Mouse (Mus musculus) intestine, postnatal 0 days (tissue): Measurements from ENCODE around the gene Clec10a. TPM values are rescaled to one million over a fixed set of nuclear protein-coding genes. Genes with fewer than 3 reads are reported as not detected.

Experiments
- ATAC-seq: fragments of 200-750 bp; cut with Nextera tagmentation; 2 replicates; pipeline ENCODE4 v1.8.0; 2017; ENCODE audit warnings: mild to moderate bottlenecking, moderate TSS enrichment, moderate library complexity
- H3K27ac ChIP-seq: fragments of 300-500 bp; sonication (generic); 2 replicates; pipeline ENCODE4 v1.5.1; 2014; ENCODE audit warnings: mild to moderate bottlenecking, low read depth, low read length, moderate library complexity
- H3K27me3 ChIP-seq: fragments of 300-500 bp; sonication (generic); replicated peaks from 2 replicates; pipeline ENCODE4 v1.6.1; 2014; ENCODE audit warnings: low read length, mixed read lengths; ENCODE audit not compliant: control insufficient read depth, insufficient read depth
- H3K36me3 ChIP-seq: fragments of 300-500 bp; sonication (generic); 2 replicates; pipeline ENCODE4 v1.6.1; 2014; ENCODE audit warnings: mild to moderate bottlenecking, moderate library complexity; ENCODE audit not compliant: control insufficient read depth, insufficient read depth
- H3K4me1 ChIP-seq: fragments of 300-500 bp; sonication (generic); replicated peaks from 2 replicates; pipeline ENCODE4 v1.6.1; 2014; ENCODE audit warnings: antibody characterized with exemption, low read length, mixed read lengths; ENCODE audit not compliant: control insufficient read depth, insufficient read depth
- H3K4me2 ChIP-seq: fragments of 300-500 bp; sonication (generic); replicated peaks from 2 replicates; pipeline ENCODE4 v1.6.1; 2014; ENCODE audit warnings: low read depth, mild to moderate bottlenecking, moderate library complexity
- H3K4me3 ChIP-seq: fragments of 300-500 bp; sonication (generic); 2 replicates; pipeline ENCODE4 v1.5.1; 2014; ENCODE audit warnings: low read depth, low read length
- H3K9ac ChIP-seq: fragments of 300-500 bp; sonication (generic); 2 replicates; pipeline ENCODE4 v1.6.1; 2014; ENCODE audit warnings: mild to moderate bottlenecking, low read depth, low read length
- H3K9me3 ChIP-seq: fragments of 300-500 bp; sonication (generic); 2 replicates; pipeline ENCODE4 v1.6.1; 2016; ENCODE audit warnings: mixed run types; ENCODE audit not compliant: control insufficient read depth
- CTCF ChIP-seq: sonication (generic); IDR thresholded peaks from 2 replicates; pipeline ENCODE4 v1.5.1; 2016; ENCODE audit warnings: low read depth, mild to moderate bottlenecking, control low read depth, antibody characterized with exemption, moderate library complexity
- WGBS: fragments of 180-500 bp; shearing (Covaris S2); extraction: QIAGEN DNeasy Blood & Tissue Kit; methylation state at CpG from one replicate; pipeline ENCODE4 v1.1.7; 2014; 5-methylcytosine and 5-hydroxymethylcytosine counted together
- polyA plus RNA-seq: library from polyadenylated mRNA; unstranded; fragments of >200 nt; fragmentation: Nextera tagmentation; extraction: Ambion mirVana; gene quantifications from 2 replicates; pipeline ENCODE4 v1.2.1, GENCODE M21; 2015

Clec10a gene
- polyA plus RNA-seq, 1 experiment from 2014 or later = 0.78 TPM

DNA sequence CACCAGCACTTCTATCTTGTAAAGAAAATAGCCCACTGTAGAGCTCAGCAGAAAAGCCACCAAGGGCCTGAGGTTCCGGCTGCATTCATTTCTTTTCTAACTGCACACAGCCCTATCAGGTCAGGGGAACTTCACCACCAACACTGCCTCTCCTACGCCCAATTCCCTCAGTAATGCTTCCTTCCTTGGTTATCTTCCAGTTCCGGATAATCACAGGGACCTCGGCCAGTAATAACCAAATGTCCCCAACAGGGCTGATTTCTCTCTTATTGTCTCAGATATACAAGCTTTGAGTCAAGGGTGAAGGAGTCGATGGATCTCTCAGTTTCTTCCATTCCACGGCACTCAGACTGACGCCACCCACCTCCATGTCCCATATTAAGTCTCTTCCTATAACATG is 51.3 kb downstream of the Clec10a start:
- H3K4me1 ChIP-seq = no peaks in the 10 kb centered on the region
- no peak for TF ChIP-seq CTCF
- ATAC-seq = no peak
- no peaks in the 10 kb centered on the region for H3K36me3 ChIP-seq
- no peak overlapping the region for H3K9ac ChIP-seq
- H3K4me3 ChIP-seq = no peak overlapping the region
- no peak overlapping the region for H3K27ac ChIP-seq
- H3K9me3 ChIP-seq = no peaks in the 10 kb centered on the region
- no peaks in the 10 kb centered on the region for H3K27me3 ChIP-seq
- WGBS = 81% methylated on average over 7 of the region's 7 CpGs
- H3K4me2 ChIP-seq = no peak overlapping the region

DNA sequence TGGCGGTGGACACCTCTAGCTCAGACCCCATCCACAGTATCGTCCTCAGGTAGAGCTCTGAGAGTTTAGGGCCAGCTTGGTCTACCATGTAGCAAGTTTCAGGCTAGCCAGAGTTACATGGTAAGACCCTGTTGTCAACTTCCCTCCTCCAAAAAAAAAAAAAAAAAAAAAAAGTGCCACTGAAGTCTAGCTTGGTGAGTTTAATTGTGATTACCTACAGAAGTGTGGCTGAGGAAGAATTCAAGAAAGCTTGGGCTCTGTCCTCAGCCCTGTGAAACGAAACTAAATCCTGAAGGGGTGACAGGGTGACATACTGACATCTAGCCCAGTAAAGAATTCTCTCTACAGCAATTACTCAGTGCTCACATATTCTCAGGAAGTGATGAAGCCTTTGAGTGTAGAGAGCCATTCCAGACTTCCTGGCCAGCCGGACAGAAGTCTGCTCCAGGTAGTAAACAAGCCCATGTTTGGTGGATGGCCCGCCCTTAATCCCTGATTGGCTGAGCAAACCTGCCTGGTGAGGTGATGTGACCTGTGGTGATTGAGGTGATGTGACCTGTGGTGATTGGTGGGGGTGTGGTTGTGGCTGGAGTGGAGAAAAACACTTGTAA is 52.9 kb downstream of the Clec10a start:
- Histone ChIP-seq H3K36me3 (no peaks in the 10 kb centered on the region), H3K27me3 (0 out of 2 replicates have a peak, but pooled peaks cover under 1% of the 10 kb centered on the region), H3K27ac (no peak overlapping the region), H3K4me1 (no peaks in the 10 kb centered on the region), H3K9me3 (no peaks in the 10 kb centered on the region), H3K4me2 (no peak overlapping the region), H3K9ac (no peak overlapping the region), H3K4me3 (no peak overlapping the region)
- 61% methylated on average over 5 of the region's 5 CpGs for WGBS
- no peak for ATAC-seq
- no peak for TF ChIP-seq CTCF

DNA sequence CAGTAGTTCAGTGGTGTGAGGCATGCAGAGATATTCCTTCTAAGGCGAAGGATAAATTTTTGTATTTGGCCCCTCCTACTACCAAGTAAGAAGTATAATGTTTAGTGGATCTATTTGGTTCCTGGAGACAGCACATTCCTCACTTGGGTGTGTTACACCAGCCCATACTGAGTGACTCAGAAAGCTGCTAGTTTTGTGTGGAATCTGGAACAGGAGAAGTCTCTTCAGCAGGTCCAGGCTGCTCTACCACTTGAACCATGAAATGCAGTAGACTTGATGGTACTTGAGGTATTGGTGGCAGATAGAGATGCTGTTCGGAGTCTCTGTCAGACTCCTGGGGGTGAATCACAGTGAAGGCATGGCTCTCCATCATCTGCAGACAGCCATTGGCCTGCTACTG is 54.7 kb downstream of the Clec10a start:
- TF ChIP-seq CTCF = no peak
- Histone ChIP-seq H3K27me3 (peaks cover 14% of the 10 kb centered on the region), H3K27ac (no peak overlapping the region), H3K36me3 (no peaks in the 10 kb centered on the region; the same call in 1 of the 2 replicates), H3K9me3 (no peaks in the 10 kb centered on the region), H3K4me1 (0 out of 2 replicates have a peak, but pooled peaks cover 7% of the 10 kb centered on the region), H3K4me2 (no peak overlapping the region), H3K9ac (no peak overlapping the region), H3K4me3 (no peak overlapping the region)
- WGBS = 87% methylated on average over 2 of the region's 2 CpGs
- no peak for ATAC-seq

DNA sequence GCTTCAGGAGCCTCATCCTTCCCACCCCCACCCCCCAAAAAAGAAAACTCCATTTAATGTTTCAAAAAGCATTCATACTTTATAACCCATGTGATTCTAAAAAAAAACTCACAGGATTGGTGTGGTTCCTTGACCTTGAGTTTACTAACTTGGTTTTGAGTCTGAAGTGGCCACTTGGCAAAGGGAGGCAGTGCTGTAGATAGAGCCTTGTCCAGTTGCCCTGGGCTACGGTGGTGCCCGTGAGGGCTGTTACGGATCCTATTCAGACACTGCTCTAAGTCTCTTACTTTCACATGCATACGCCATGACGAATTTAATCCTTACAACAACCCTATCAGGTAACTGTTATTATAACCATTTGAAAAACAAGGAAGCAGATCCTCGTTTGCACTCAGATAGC is 56.0 kb downstream of the Clec10a start:
- no peak for ATAC-seq
- H3K4me2 ChIP-seq = no peak overlapping the region
- H3K27me3 ChIP-seq = peaks cover 15% of the 10 kb centered on the region
- peaks cover 4% of the 10 kb centered on the region; the same call in 1 of the 2 replicates for H3K36me3 ChIP-seq
- H3K27ac ChIP-seq = no peak overlapping the region
- no peak for TF ChIP-seq CTCF
- no peak overlapping the region for H3K4me3 ChIP-seq
- H3K9ac ChIP-seq = no peak overlapping the region
- H3K4me1 ChIP-seq = 0 out of 2 replicates have a peak, but pooled peaks cover 7% of the 10 kb centered on the region
- 79% methylated on average over 6 of the region's 6 CpGs for WGBS
- no peaks in the 10 kb centered on the region for H3K9me3 ChIP-seq

DNA sequence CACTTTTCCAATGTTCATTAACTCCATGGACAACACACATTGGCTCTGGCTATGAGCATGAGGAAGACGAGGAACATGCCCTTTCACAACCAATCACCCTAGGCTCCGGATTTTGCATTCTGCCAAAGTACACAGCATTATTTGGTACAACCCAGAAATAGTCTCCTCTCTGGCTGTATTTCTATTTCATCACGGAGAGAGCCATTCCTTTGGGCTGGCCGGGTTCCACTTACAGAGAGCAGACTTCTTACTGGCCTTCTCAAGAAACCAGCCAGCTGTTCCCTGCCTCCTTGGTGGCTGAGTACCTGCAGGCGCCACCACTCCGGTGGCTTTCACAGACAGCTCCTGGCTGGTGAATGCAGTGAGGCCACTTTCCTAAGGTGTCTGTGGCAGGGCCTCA is 56.4 kb downstream of the Clec10a start, which contains the start of gene Slc16a11:
TSS of gene Slc16a11 (plus strand) at position 330 of the 400 bp plus-strand sequence.
- no peak for TF ChIP-seq CTCF
- Histone ChIP-seq H3K36me3 (peaks cover 4% of the 10 kb centered on the region; the same call in 1 of the 2 replicates), H3K4me1 (0 out of 2 replicates have a peak, but pooled peaks cover 7% of the 10 kb centered on the region), H3K27ac (0 out of 2 replicates have a peak within 1 kb of the TSS, but pooled peaks have one; percentile 16), H3K9ac (no peak within 1 kb of the TSS), H3K27me3 (peaks cover 15% of the 10 kb centered on the region), H3K4me3 (peak within 1 kb of the TSS; percentile 32; the same call in 1 of the 2 replicates), H3K4me2 (peak within 1 kb of the TSS; percentile 73), H3K9me3 (no peaks in the 10 kb centered on the region)
- WGBS = 60% methylated on average over 6 of the region's 6 CpGs
- no peak for ATAC-seq

DNA sequence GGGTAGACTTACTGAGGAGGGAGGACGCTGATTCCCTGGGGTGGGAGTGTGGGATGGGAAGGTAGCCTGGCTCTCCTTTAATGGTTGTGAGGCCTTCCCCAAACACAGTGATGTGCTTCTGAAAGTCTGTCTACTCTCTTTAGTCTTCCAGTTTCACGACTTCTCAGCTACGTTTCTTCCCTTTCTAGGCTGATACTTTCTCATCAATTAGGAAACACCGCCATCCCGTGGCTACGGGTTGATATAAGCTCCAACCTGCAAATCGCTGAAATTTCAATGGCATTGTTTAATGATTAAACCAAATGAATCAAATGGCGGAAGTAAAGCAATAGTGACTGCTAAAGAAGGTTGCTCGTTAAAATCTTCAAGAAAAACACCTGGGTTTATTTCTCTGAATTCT is 56.9 kb downstream of the Clec10a start:
- peak overlapping the region; percentile 73 for H3K4me2 ChIP-seq
- H3K36me3 ChIP-seq = peaks cover 4% of the 10 kb centered on the region; the same call in 1 of the 2 replicates
- 5% methylated on average over 9 of the region's 9 CpGs for WGBS

More for the DNA sequence above, 56.9 kb downstream of the Clec10a start:
- peak; percentile 34; the same call in 1 of the 2 replicates for ATAC-seq
- peaks cover 15% of the 10 kb centered on the region for H3K27me3 ChIP-seq
- no peak overlapping the region for H3K9ac ChIP-seq
- no peak overlapping the region for H3K27ac ChIP-seq
- TF ChIP-seq CTCF = peak; percentile 82
- H3K4me1 ChIP-seq = 0 out of 2 replicates have a peak, but pooled peaks cover 7% of the 10 kb centered on the region
- H3K9me3 ChIP-seq = no peaks in the 10 kb centered on the region
- 0 out of 2 replicates have a peak overlapping the region, but pooled peaks have one; percentile 32 for H3K4me3 ChIP-seq
